Mouse (Mus musculus): ENCODE results near the gene Tenm2. TPM values are rescaled to one million over a fixed set of nuclear protein-coding genes. Genes with fewer than 3 reads are reported as not detected.

Gene Tenm2
- polyA plus RNA-seq, 1 experiment from 2014 or later, result 39.5 TPM

DNA sequence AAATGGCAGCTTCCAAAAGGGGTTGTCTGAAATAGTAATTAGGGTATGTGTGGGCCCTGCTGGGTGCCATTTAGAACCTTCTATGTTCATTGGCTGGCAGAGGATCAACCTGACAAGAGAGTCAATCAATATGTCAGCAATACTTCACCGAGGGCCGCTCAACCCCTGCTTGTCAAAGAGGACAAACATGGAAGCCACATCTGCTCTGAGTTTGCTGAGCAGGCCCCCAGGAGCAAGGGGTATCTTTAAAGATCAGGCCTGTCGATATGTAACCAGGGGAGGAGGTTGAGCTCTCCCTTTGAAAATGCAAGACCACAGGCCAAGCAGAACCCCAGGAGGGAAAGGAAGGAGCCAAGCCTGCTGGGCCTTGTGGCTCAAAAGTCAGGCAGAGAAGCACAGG is 1009.7 kb downstream of the Tenm2 start:
- Histone ChIP-seq H3K4me3 (no peak overlapping the region), H3K4me2 (replicated peaks) (no peak overlapping the region), H3K9me3 (no peaks in the 10 kb centered on the region), H3K36me3 (no peaks in the 10 kb centered on the region), H3K9ac (replicated peaks) (no peak overlapping the region), H3K27ac (replicated peaks) (no peak overlapping the region), H3K27me3 (no peaks in the 10 kb centered on the region), H3K4me1 (peaks cover 17% of the 10 kb centered on the region)
- no peak for ATAC-seq (replicated peaks)
- WGBS, result 19% methylated on average over 3 of the region's 3 CpGs

DNA sequence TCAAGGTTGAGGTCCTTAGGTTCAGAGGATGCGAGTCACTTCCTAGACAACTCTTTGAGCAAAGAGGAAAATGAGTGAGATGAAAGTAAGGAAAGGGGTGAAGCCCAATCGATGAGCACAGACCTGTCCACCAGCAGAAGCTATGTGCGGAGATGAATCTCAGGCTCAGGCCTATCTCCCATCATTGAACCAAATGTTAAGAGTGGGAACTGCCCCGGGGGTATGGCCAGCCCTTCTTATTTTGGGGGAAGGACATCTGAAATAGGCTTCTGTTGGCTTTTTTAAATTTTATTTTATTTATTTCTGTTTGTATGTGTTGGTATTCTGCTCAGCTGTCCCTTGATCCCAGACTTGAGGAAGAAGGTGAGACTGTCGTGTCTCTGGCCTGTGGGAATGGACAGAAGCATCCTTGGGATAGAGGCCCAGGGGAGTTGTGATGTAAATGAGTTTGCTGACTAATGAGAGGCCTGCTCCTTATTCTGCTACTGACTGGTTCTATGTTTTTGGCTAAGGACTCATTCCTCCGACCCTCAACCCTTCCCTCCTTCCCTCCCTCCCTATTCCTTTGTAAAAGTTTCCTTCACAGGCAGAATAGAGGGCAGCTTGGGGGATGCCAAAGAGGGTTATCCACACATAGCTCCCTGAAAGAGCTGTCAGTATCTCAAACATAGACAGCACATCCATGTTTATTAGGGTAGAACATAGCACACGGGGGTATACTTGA is 1011.9 kb downstream of the Tenm2 start:
- H3K27me3 ChIP-seq, result no peaks in the 10 kb centered on the region
- no peak overlapping the region for H3K27ac ChIP-seq (replicated peaks)
- ATAC-seq (replicated peaks), result no peak
- H3K9me3 ChIP-seq, result no peaks in the 10 kb centered on the region
- H3K4me2 ChIP-seq (replicated peaks), result no peak overlapping the region
- H3K9ac ChIP-seq (replicated peaks), result no peak overlapping the region
- H3K4me3 ChIP-seq, result no peak overlapping the region
- H3K36me3 ChIP-seq, result no peaks in the 10 kb centered on the region
- H3K4me1 ChIP-seq, result peaks cover 28% of the 10 kb centered on the region
- WGBS, result 66% methylated on average over 7 of the region's 7 CpGs

DNA sequence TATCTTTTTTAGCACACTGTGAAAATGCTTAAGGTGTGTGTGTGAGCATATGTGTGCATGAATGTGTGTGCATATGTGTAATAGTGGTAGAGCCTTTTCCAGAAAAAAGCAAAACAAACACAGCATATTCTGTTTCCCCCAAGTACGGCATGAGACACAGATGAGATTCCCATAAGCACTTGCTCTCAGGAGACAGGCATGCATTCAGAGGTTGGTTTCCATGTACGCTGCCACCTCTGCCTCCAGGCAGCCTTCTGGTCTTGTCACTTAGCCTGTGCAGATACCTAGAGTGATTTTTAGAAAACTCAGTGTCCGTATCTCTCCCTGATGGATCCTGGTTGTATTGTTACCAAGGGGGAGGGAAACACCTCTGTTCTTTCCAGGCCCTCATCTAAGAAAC is 1013.7 kb downstream of the Tenm2 start:
- no peak overlapping the region for H3K9ac ChIP-seq (replicated peaks)
- H3K36me3 ChIP-seq, result no peaks in the 10 kb centered on the region
- no peak overlapping the region for H3K4me3 ChIP-seq
- no peak; the same call in 1 of the 2 replicates for ATAC-seq (replicated peaks)
- no peaks in the 10 kb centered on the region for H3K27me3 ChIP-seq
- WGBS, result 73% methylated on average over 3 of the region's 3 CpGs
- no peak overlapping the region for H3K4me2 ChIP-seq (replicated peaks)
- H3K27ac ChIP-seq (replicated peaks), result no peak overlapping the region
- peaks cover 28% of the 10 kb centered on the region for H3K4me1 ChIP-seq
- H3K9me3 ChIP-seq, result no peaks in the 10 kb centered on the region

DNA sequence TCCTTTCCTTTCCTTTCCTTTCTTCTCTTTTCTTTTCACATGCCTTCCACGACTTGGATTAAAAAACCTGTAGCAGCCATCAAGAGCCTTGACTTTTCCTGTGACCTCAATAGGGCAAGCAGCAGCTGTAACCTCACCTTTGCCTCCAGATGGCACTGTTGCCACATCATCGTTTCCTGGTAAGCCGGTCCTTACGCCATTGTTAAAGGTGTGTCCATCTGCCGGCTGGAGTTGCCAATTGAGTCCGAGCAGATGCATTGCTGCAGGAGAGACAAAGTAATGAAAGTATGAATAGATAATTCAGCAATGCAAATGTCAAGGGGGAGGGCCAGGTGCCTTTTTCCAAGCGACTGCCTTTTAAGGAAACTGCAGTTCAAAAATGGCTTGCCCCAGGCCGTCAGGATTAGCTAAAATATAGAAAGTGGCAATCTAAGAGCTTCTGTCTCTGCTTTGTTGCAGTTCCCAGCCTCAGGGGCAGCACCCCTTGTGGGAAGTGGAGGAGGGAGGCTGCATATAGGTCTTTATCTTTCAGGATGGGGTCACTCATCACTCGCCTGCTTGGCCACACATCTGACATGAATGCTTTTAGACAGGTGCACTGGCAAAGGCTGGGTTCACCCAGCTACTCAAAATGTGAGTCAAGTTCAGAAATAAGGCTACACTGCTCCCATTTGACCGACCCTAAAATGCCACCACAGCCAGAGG is 1014.3 kb downstream of the Tenm2 start:
- ATAC-seq (replicated peaks), result peak; percentile 74
- WGBS, result 7% methylated on average over 10 of the region's 10 CpGs
- H3K4me3 ChIP-seq, result peak overlapping the region; percentile 24
- no peaks in the 10 kb centered on the region for H3K27me3 ChIP-seq
- peaks cover 31% of the 10 kb centered on the region for H3K4me1 ChIP-seq
- no peaks in the 10 kb centered on the region for H3K36me3 ChIP-seq
- peak overlapping the region; percentile 25; the same call in 1 of the 2 replicates for H3K27ac ChIP-seq (replicated peaks)
- H3K4me2 ChIP-seq (replicated peaks), result peak overlapping the region; percentile 38
- H3K9me3 ChIP-seq, result no peaks in the 10 kb centered on the region
- H3K9ac ChIP-seq (replicated peaks), result 0 out of 2 replicates have a peak overlapping the region, but pooled peaks have one; percentile 13

DNA sequence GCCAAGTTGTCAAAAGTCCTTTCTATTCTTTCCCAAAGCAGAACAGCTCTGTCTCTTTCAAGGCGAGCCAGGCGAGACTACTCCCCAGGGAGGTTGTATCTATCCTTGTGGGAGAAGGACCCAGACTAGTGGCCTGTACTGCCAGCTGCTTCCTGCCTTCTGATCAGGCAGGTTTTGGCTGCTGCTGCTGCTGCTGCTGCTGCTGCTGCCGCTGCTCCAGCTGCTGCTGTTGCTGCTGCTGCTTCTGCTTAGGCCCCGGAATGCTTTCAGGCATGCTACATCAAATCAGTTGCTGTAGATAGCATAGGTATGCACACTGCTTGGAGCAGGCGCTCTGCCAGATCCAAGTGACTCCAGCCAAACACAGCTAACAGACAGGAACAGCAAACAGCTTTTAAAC is 1015.1 kb downstream of the Tenm2 start:
- Histone ChIP-seq H3K4me1 (peaks cover 31% of the 10 kb centered on the region), H3K4me2 (replicated peaks) (no peak overlapping the region), H3K9me3 (no peaks in the 10 kb centered on the region), H3K4me3 (no peak overlapping the region), H3K36me3 (no peaks in the 10 kb centered on the region), H3K27ac (replicated peaks) (peak overlapping the region; percentile 61), H3K9ac (replicated peaks) (0 out of 2 replicates have a peak overlapping the region, but pooled peaks have one; percentile 13), H3K27me3 (no peaks in the 10 kb centered on the region)
- 4% methylated on average over 5 of the region's 5 CpGs for WGBS
- peak; percentile 63 for ATAC-seq (replicated peaks)

DNA sequence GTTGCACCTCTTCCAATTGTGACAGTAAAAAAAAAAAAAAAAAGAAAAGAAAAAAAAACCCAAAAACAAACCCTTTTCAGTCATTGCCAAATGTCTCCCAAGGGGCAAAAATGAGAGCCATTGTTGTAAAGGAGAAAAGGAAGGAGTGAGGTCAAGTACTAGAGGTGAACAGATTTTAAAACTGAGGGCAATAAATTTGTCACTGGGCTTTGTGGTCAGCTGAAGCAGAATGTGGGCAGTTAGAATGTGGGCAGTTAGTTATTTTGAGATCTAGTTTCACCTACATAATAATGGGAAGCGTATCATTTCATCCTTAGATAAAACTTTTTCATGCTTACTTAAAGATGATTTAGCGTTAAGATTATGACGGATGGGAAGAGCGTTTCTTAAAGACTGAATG is 1016.2 kb downstream of the Tenm2 start:
- no peak overlapping the region for H3K4me2 ChIP-seq (replicated peaks)
- H3K27me3 ChIP-seq, result no peaks in the 10 kb centered on the region
- 93% methylated on average over 4 of the region's 4 CpGs for WGBS
- H3K4me3 ChIP-seq, result no peak overlapping the region
- ATAC-seq (replicated peaks), result no peak
- H3K9me3 ChIP-seq, result no peaks in the 10 kb centered on the region
- peaks cover 31% of the 10 kb centered on the region for H3K4me1 ChIP-seq
- no peak overlapping the region for H3K9ac ChIP-seq (replicated peaks)
- H3K27ac ChIP-seq (replicated peaks), result no peak overlapping the region
- H3K36me3 ChIP-seq, result no peaks in the 10 kb centered on the region

DNA sequence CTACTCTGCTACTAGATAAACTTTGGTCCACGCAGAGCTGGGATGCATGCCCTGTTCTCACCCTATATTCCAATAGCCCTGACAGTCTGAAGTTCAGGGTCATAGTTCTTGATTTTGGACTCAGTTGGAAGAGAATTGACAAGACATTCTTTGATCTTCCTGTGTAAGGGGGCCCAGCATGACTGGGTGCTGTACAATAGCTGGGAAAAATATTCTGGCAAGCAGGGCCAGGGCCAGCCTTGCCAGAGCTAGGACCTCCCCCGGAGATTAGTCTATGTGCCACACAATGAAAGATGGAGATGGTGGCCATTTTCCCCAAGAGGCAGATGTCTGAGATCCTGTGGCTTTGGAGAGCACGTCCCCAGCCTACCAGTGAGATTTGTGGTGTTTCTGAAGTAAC is 1021.2 kb downstream of the Tenm2 start:
- H3K4me2 ChIP-seq (replicated peaks), result no peak overlapping the region
- no peak overlapping the region for H3K27ac ChIP-seq (replicated peaks)
- no peaks in the 10 kb centered on the region for H3K36me3 ChIP-seq
- peaks cover 3% of the 10 kb centered on the region; the same call in 1 of the 2 replicates for H3K4me1 ChIP-seq
- H3K4me3 ChIP-seq, result no peak overlapping the region
- ATAC-seq (replicated peaks), result no peak
- H3K9me3 ChIP-seq, result no peaks in the 10 kb centered on the region
- no peak overlapping the region for H3K9ac ChIP-seq (replicated peaks)
- WGBS, result 82% methylated on average over 3 of the region's 3 CpGs
- H3K27me3 ChIP-seq, result no peaks in the 10 kb centered on the region

DNA sequence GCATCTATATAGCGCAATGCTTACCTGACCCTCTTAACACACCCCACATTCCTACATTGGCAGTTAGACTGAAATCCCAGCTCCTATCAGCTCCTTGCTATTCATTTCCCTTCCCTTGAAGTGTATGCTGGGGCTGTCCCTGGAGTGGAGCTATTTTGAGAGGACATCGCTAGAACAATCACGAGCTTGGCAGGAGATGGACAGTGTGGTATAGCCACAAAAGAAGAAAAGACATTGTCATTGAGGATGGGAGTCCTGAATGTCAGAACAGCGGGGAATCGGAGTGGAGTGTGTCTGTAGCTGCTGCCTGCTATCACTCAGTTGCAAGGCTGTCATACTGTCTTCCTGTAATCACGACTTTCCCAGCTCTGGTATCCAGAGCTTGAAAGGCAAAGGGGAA is 1031.4 kb downstream of the Tenm2 start:
- Histone ChIP-seq H3K36me3 (0 out of 2 replicates have a peak, but pooled peaks cover 8% of the 10 kb centered on the region), H3K9me3 (no peaks in the 10 kb centered on the region), H3K9ac (replicated peaks) (no peak overlapping the region), H3K27ac (replicated peaks) (no peak overlapping the region), H3K4me3 (no peak overlapping the region), H3K4me2 (replicated peaks) (no peak overlapping the region), H3K4me1 (no peaks in the 10 kb centered on the region), H3K27me3 (no peaks in the 10 kb centered on the region)
- 75% methylated on average over 6 of the region's 6 CpGs for whole genome bisulfite sequencing
- no peak for ATAC-seq (replicated peaks)

DNA sequence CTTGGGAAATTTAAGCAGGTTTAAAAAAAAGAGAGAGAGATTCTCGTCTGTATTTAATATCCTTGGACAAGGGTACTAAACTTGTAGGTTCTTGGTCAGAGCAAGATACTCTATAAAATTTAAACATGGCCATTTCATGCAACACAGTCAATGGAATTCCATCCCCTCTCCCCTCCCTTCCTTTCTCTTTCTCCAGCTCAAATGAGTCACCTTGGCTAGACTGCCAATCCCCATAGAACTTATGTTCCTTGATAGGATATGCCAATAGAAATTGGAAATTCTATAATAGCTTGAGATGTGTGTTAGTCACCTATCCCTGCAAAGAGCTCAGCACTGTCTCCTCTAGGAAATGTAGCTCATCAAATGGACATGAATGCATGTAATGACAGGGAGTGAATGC is 1031.9 kb downstream of the Tenm2 start:
- ATAC-seq (replicated peaks), result no peak
- Histone ChIP-seq H3K4me2 (replicated peaks) (no peak overlapping the region), H3K4me3 (no peak overlapping the region), H3K9ac (replicated peaks) (no peak overlapping the region), H3K36me3 (0 out of 2 replicates have a peak, but pooled peaks cover 8% of the 10 kb centered on the region), H3K27me3 (no peaks in the 10 kb centered on the region), H3K4me1 (no peaks in the 10 kb centered on the region), H3K9me3 (no peaks in the 10 kb centered on the region), H3K27ac (replicated peaks) (no peak overlapping the region)
- 89% methylated on average over 1 of the region's 1 CpGs for WGBS

DNA sequence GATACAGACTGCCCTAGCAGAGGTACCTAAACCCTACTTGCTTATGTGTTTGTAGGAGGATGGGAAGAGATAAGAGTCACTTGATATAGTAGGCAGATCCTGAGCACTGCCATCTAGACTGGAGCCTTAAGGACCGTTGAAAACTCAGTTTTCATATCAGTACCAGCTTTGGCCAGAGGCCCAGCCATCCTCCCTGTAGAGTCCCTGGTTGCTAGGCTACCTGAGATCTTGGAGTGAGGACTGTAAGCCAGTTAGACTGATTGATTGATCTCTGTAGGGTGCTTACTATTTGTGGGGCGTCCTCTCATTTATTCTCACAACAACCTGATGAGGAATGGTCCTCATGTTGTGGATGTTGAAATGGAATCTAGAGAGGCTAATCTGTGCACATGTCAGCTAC is 1041.4 kb downstream of the Tenm2 start:
- WGBS, result 46% methylated on average over 2 of the region's 2 CpGs
- Histone ChIP-seq H3K27ac (replicated peaks) (no peak overlapping the region), H3K4me2 (replicated peaks) (no peak overlapping the region), H3K9ac (replicated peaks) (no peak overlapping the region), H3K9me3 (no peaks in the 10 kb centered on the region), H3K4me1 (no peaks in the 10 kb centered on the region), H3K27me3 (no peaks in the 10 kb centered on the region), H3K36me3 (no peaks in the 10 kb centered on the region), H3K4me3 (no peak overlapping the region)
- ATAC-seq (replicated peaks), result no peak

DNA sequence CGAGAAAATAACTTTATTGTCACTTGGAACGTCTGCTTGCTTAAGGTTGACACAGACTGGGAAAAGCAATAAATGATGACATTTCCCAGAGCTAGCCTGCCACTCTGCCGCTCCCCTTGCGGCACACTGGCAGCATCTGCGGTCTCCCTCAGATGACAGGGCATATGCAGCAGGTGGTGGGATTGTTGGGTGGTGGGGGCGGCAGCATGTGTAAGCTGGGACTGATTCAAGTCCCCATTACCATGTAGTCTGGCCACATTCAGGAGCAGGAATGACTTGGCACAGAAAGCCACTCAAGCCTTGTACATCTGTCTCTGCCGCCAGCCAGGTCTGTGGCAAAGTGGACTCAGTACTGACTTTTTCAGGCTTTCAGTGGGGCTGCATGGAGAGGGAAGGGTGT is 1059.7 kb downstream of the Tenm2 start:
- ATAC-seq (replicated peaks), result peak; percentile 48
- WGBS, result 54% methylated on average over 7 of the region's 7 CpGs

DNA sequence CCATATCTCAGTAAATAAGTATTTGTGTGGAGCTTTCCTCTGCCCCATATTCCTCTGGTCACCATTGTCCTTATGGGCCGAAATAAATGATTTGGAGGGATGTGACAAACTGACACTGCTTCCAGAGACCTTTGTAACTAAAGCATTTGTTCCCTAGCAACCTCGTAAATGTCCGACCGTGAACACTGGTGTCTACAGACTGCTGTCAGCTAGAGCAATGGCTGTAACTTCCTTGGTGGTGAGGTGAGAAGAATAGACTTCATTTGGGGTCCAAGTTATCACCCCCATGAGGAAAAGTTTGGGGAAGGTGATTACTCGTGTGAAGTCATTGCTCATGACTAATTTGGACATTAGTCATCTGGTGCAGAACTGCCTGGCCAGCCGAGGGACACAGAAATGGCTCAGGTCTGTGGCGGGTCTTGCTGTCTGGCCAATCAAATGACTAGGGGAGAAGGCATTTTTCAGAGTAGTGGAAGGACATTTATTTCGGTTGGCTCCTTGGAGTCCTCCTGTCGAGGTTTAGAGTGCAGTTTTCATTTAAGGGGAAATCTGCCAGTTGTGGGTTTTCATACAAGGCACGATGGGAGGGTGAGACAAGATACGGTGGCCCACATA is 1062.6 kb downstream of the Tenm2 start:
- no peaks in the 10 kb centered on the region for H3K9me3 ChIP-seq
- ATAC-seq (replicated peaks), result no peak
- H3K4me1 ChIP-seq, result peaks cover 18% of the 10 kb centered on the region
- no peaks in the 10 kb centered on the region for H3K27me3 ChIP-seq
- no peak overlapping the region for H3K9ac ChIP-seq (replicated peaks)
- no peak overlapping the region for H3K4me2 ChIP-seq (replicated peaks)
- H3K4me3 ChIP-seq, result no peak overlapping the region
- no peaks in the 10 kb centered on the region for H3K36me3 ChIP-seq
- no peak overlapping the region for H3K27ac ChIP-seq (replicated peaks)
- WGBS, result 81% methylated on average over 11 of the region's 11 CpGs

More for the DNA sequence above, 1059.7 kb downstream of the Tenm2 start:
- Histone ChIP-seq H3K27me3 (no peaks in the 10 kb centered on the region), H3K9ac (replicated peaks) (no peak overlapping the region), H3K27ac (replicated peaks) (no peak overlapping the region), H3K36me3 (no peaks in the 10 kb centered on the region), H3K4me2 (replicated peaks) (no peak overlapping the region), H3K4me3 (no peak overlapping the region), H3K4me1 (peaks cover 11% of the 10 kb centered on the region), H3K9me3 (no peaks in the 10 kb centered on the region)

Measured in forebrain, embryonic 15.5 days (tissue).